Mouse (Mus musculus): ENCODE measurements around the gene Gm8947.

Gene Gm8947

DNA sequence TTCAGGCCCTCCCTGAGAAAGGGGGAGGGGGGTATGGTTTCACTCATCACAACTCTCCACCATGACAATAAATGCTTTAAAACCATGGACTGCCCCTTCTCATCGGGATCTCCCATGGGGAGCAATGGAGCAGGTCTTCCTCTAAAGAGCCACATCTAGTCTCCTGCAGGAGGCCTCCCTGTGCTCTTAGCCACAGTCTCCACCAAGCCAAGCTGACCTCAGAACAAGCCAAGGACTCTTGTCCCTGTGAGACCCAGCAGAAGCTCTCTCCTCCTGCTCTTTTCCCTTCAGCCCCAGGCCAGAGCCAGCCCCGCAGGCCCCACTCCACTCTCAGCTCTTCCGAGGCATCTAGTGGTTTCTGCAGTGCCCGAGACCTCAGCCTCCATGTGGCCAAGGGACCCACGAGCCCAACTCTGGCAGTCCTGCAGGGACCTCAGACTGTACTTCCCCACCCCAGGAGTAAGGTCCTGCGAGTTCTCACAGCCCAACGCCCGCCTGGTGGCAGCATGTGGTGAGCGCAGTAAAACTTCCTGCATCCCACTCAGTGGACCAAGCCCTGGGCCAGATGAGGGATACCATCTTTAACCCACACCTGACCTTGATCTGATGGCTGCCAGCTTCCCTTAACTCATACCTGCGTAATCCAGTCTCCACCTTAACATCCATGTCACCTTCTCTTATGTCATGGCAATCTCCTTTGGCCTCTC lies 30.5 kb downstream of the Gm8947 start:
- in situ Hi-C loops (cut with MboI; ENCODE audit: unreplicated experiment in 2 of 2): no loop called here

GRCm38 (mm10) chr1:151223377-151223776 lies 31.2 kb downstream of the Gm8947 start:
- in situ Hi-C loops (cut with MboI; ENCODE audit: unreplicated experiment in 2 of 2): no loop called here

GRCm38 (mm10) chr1:151224536-151224935 lies 32.4 kb downstream of the Gm8947 start:
- in situ Hi-C loops (cut with MboI; ENCODE audit: unreplicated experiment in 2 of 2): no loop called here

DNA sequence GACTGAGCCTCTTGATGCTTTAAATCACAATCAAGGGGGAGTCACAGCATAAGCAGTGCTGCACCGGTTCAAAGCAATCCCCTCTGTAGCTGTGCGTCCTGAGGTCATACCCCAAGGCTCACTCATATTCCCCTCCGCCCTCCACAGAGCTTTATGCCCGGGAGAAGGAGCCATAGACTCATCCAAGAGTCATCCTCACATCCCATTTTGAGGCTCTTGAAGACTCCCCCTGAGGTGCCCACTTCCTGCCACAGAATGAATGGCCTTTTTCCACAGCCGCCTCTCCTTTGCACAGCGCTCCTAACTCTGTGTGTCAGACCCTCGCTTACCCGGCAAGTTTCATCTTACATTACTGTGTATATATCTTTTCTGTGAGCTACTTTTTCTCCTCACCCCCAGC lies 35.3 kb downstream of the Gm8947 start:
- in situ Hi-C loops (cut with MboI; ENCODE audit: unreplicated experiment in 2 of 2): no loop called here

DNA sequence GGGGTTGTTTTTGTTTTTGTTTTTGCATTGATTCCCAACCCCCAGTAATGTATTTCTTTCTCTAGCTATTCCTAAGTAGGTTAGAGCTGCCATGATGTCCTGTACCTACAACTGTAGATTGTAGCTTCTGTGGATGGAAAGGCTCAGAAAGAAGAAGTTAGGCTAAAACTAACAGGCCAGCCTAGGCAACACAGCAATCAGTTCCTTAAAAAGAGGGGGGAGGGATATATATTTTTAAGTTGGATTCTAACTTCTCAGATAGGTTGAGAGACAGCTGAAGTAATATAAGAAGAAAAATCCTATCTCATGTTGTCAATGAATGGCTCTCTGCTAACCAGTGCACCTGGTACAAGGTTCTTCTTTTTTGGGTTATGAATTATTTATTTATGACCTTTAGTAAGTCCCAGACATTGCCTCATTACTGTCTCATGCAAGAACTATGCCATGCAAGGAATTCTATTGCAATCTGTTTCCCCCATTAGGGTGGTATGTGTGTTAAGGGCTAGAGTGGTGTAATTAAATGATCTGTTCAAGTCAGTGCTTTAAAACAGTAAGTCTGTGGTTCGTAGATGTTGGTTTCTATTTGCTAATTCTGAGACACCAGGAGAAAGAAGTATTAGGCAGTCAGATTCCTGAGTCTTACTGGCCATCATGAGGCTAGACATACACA lies 36.3 kb downstream of the Gm8947 start:
- in situ Hi-C loops (cut with MboI; ENCODE audit: unreplicated experiment in 2 of 2): no loop called here

DNA sequence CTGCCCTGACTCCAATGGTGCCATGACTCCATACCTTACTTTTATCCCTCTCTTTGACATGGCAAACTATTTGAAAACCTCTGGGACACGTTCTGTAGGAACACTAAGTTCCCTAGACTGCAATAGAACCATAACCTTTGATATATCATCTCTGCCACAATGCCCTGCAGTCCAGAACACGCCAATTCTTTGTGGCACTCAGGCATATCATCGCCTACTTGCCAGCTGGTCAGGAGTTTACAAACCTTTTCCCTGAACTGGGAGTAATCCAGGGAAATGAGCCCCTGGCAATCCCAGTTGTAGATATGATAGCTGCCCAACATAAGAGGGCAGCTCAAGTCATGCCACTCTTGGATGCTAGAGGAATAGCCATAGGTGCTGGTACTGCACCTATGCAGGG lies 40.2 kb downstream of the Gm8947 start:
- in situ Hi-C loops (cut with MboI; ENCODE audit: unreplicated experiment in 2 of 2): no loop called here

DNA sequence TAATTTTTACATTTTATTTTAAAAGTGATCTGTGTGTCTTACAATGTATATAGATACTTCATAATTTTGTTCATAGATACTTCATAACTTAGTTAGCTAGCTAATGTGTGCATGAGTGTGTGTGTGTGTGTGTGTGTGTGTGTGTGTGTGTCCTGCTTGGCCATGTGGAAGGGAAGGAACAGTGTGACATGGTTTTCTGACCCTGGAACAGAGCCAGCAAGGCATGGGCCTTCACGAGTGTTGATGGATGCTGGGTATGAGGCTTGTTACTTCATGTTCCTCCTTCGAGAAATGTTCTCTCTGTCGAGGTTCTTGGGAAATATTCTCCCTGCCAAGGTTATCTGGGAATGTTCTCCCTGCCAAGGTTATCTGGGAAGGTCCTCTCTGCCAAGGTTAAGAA lies 41.6 kb downstream of the Gm8947 start:
- in situ Hi-C loops (cut with MboI; ENCODE audit: unreplicated experiment in 2 of 2): no loop called here

DNA sequence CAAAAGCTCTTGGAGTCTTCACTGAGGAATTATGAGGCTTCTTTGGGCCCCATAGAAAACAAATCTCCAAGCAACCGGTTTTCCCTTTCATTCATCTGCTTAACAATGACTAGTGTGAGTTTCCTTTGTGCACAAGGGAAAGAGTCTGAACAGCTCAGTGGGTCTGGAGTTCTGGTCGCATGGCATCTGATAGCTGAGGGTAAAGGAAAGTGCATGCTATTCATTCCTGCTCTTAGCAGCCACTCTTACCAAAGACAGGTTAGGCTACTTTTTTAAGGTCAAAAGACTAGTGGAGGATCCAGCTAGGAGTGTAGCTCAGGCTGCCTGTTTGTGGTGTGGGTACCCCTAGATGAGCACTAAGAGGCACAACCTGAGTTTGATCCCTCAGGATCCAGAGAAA lies 43.4 kb downstream of the Gm8947 start:
- in situ Hi-C loops (cut with MboI; ENCODE audit: unreplicated experiment in 2 of 2): no loop called here

- in situ Hi-C loops (cut with MboI; ENCODE audit: unreplicated experiment in 2 of 2): no loop called here
Observed at GRCm38 (mm10) chr1:151236141-151236930, 44.2 kb downstream of the Gm8947 start.

GRCm38 (mm10) chr1:151237780-151238179 lies 45.6 kb downstream of the Gm8947 start:
- in situ Hi-C loops (cut with MboI; ENCODE audit: unreplicated experiment in 2 of 2): no loop called here

- in situ Hi-C loops (cut with MboI; ENCODE audit: unreplicated experiment in 2 of 2): no loop called here
Observed at GRCm38 (mm10) chr1:151243332-151243731, 51.2 kb downstream of the Gm8947 start.
